Mouse (Mus musculus) brain, embryonic 14.5 days (tissue): Measurements from ENCODE around the gene C7.

Source experiments
- CTCF ChIP-seq: fragments of 200-500 bp; IDR thresholded peaks from 2 replicates; pipeline ENCODE4 v1.5.1; 2012; ENCODE audit warnings: inconsistent platforms, mild to moderate bottlenecking, moderate library complexity, borderline replicate concordance; ENCODE audit not compliant: insufficient read depth, insufficient read length; ENCODE audit errors: extremely low read depth
- POLR2A ChIP-seq: fragments of 200-500 bp; IDR thresholded peaks from 2 replicates; pipeline ENCODE4 v1.6.1; 2012; ENCODE audit warnings: mild to moderate bottlenecking, inconsistent platforms, borderline replicate concordance; ENCODE audit not compliant: poor library complexity, insufficient read depth, insufficient read length, severe bottlenecking; ENCODE audit errors: extremely low read depth

- TF ChIP-seq POLR2A: no peak
- TF ChIP-seq CTCF: no peak
Observed at GRCm38 (mm10) chr15:5112651-5113050, 49.1 kb upstream of the C7 start.
